Mouse (Mus musculus): ENCODE data around the gene Asb2.

Gene Asb2

DNA sequence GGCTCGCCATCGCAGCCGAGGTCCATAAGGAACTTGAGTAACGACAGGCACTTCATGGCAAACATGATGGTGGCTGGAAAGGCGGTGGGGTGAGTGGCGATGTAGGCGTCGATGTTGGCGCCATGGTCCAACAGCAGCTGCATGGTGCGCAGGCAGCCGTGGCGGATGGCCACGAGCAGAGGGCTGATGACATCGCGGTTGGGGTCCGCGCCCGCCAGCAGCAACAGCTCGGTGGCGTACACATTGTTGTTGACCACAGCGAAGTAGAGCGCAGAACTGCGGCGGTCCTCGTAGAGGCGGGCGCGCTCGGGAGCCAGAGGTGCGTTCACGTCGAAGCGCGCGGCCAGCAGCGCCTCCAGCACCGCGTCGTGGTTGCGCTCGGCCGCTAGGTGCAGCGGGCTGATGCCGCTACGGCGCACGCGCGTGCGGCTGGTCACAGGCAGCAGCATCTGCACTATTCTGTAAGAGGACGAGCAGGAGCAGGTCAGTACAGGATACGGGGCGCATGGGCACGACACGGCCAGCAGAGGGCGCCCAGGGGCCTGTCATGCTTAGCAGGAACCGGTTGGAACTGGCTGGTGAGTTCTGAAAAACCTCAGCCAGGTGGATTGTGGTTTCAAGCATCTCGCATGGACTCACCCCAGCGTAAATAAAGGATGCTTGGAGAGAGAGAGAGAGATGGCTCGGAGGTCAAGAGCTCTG is 30.5 kb downstream of the Asb2 start:
- DNase-seq (ENCODE audit: low spot score in 2 of 2): peak; percentile 83 to 87

DNA sequence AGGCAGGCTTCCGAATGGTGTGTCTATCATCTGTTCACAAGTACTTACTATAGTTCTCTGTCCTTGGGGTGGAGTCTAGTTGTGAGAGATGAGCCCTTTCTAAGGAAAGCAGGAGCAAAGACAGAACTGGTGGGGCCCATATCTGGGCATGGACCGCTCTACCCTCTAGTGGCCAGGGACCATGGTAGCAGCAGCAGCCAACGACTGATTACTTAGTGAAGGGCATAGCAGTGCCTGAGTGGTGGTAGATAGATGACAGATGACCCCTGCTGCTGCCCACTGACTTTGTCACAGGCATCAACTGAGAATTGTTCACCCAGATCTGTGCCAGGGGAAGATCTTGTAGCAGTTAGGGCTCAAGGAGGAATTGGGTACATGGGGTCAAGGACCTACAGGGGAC is 33.0 kb downstream of the Asb2 start:
- no peak for DNase-seq (ENCODE audit: low spot score in 2 of 2)

DNA sequence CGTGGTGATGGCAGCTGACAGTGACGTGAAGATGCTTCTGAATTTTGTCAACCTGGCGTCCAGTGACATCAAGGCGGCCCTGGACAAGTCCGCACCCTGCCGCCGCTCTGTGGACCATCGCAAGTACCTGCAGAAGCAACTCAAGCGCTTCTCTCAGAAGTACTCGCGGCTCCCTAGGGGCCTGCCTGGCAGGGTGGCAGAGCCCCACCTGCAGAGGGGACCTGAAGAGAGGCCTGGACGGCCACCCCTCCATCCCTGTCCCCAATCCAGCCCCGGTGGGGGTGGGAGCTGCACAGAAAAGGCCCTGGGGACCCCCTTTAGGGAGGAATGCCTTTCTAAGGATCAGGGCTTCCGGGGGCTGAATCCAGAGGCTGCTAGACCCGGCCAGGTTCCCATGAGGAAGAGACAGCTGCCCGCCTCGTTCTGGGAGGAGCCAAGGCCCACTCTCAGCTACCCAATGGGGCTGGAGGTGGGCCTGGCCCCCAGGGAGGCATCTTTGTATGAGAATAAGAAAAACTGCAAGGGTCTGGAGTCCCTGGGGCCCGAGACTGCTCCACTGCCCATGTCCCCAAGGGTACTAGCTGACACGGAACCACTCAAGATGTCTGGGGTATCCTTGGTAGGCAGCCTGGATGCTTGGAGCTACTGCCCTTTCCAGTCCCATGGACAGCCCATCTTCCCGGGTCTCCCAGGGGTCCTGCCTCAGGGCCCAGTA is 39.8 kb downstream of the Asb2 start:
- no peak for DNase-seq (ENCODE audit: low spot score in 2 of 2)

DNA sequence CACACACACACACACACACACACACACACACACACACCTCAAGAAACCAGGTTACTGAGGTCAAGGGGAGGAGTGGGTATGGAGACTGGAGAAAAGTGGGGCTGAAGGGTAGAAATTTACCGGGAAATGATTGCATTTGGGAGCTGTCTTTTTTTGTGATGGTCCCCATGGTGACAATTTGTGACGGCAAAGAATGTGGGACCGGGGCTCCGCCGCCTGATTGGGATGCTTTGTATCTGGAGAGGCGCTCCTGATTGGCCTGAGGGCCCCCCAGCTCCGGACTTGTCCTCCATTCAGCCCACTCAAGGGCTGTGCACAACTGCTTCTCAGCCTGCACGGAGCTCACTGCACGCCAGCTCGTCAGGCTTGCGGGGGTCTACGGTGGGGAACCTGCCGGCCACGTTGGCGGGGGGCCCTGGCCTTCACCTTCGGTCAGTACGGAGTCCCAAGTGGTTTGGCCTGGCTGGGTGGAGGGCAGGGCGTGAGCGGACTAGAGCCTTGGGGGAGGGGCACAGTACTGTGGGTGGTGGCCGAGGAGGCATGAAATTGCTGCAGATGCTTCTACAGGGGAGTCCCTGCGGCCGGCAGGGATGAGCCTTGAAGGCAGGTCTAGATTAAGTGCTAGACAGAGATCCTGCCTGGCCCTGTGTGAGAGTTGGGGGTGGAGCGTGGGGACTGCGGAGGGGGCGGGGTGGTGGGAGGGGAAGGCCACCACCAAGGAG is 41.0 kb downstream of the Asb2 start:
- no peak for DNase-seq (ENCODE audit: low spot score in 2 of 2)

DNA sequence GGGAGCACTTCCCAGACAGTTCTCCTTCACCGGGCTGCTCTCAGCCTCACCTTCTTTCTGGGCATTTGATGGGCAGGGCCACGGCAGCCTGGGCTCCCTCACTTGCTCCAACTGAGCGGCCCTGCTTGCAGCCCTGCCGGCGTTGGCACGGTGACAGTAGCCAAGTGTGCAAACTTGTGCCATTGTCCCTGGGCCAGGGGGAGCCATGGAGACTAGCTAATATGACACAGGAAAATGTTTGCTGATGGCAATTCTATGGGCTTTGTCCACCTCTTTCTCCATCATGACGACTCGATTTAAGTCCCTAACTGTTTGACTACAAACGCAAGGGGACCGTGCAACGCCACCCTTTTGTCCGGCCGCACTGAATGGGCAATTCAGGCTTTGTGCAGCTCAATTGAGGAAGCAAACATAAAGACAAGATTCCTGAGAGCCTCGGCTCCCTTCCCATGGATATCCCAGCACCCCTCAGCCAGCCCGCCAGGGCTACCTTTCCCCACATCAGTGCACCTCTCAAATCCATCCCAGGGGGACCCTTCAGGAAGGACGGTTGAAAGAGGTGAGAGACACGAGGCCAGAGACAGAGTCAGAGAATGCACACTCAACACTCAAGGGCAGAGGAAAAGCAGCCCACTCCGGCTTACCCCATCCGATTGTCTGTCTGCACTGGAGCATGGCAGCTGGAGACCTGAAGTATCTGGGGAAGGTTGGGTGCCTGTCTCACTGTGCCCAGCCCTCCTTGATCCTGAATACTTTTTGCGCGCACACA is 41.7 kb downstream of the Asb2 start:
- DNase-seq (ENCODE audit: low spot score in 2 of 2): no peak

DNA sequence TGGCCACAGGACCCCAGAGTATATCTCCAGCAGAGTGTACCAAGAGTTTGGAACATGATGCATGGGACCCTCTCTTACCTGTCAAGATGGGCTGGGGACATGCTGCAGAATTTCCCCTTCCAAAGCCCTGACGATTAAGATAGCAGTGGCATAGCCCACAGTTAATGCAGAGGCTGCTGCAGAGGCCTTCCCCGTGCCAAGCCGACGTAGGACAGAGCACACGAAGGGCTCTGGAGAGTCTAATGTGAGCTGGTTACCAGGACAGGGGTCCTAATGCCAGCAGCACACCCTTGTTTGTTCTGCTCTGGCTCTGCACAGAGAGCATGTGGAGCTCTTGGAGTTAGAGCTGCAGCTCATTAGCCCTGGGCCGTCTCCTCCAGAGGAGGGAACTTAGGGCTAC is 42.5 kb downstream of the Asb2 start:
- no peak for DNase-seq (ENCODE audit: low spot score in 2 of 2)

DNA sequence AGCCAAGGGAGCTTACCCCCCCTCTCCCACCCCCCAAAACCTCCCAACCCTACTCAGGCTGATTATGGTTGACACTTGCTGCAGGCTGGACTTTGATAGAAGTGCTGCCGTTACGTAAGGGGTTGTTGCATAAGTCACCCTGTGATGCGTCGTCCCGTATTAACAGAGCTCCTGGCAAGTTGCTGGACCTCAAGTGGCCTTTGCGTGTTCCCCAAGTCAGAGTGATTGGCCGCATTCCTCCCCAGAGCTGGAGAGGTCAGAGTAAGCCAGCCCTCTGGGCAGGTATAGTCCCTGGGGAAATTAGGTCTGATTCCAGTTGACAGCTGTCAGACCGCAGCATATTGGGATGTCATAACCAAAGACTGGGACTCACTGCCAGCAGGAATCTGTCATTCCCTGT is 43.9 kb downstream of the Asb2 start:
- no peak for DNase-seq (ENCODE audit: low spot score in 2 of 2)

DNA sequence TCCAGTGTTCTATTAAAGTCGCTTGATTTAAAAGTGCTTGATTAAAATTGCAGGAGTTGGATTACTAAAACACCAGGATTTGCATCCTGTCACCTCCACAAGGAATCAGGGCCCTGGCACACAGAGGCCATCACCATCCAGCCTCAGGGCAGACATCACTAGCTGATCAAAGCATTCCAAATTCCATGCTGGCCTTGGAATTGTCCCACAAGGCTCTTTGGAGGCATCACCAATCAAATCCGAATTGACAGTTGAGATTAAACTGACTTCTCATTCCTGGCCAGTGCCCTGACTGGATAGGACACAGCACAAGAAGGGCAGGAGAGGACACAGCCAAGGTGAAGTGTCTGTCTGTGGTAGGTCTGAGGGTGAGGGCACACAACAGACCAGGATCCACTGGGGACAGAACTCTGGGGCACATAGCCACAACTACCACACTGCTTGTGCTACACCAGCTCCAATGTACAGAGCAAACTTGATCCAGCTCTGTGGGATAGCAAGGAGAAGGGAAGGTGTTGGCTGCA is 45.0 kb downstream of the Asb2 start, which contains the start of gene Fam181a:
Gene Fam181a, plus strand, starts transcription at position 232 of the 524 bp plus-strand sequence.
- DNase-seq (ENCODE audit: low spot score in 2 of 2): no peak

DNA sequence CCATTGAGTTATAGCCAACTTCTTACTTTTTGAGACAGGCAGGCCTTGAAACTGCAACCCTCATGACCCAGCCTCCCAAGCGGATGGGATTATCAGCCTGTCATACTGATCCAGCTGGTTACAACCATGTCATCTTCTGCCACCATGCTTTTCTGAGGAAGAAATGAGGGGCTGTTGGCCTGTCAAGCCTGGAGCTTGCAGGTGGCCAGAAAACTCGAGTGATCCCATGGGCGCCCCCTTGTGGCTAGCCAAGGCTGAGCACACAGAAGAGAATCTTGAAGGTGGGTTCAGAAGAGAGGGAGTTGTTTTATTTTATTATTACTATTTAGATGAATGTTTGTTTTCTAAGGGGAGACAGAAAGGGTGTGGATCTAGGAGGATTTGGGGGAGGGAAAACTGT is 49.1 kb downstream of the Asb2 start:
- DNase-seq (ENCODE audit: low spot score in 2 of 2): no peak

DNA sequence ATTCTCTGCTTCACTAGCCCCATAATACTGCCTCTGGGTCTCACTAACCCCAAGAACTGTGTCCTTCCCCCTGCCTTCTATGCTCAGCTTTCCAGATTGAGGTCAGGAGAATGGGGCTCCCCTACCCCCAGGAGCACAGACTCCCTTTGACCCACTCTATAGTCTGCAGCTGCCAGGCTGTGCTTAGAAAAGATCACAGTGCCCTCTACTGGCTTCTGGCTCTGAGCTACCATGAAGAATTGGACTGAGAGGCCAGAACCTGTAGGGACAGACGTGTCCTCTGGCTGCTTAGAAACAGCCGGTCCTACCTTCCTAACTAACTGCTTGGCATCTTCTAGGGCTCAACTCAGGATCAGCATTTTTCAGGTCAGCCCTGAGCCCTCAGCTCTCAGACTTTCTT is 49.6 kb downstream of the Asb2 start:
- DNase-seq (ENCODE audit: low spot score in 2 of 2): no peak

DNA sequence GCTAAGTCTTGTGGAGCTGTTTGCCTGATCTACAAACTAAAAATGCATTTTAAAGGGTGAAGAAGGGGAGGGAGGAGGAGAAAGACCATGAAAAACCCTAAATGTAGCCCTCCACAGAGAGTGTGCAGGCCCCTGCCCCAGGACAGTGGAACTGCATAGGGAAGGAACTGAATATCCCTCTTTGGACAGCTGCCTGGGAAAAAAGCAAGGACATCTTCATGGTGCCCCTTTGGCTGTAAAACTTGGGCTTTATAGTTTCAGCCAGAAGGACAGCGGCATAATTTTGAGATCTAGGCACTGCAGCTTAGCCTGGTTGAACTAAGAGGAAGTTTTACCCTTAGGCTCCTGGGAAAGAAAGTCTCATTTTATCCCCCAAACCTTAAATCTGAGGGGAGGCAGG is 52.8 kb downstream of the Asb2 start:
- no peak for DNase-seq (ENCODE audit: low spot score in 2 of 2)

DNA sequence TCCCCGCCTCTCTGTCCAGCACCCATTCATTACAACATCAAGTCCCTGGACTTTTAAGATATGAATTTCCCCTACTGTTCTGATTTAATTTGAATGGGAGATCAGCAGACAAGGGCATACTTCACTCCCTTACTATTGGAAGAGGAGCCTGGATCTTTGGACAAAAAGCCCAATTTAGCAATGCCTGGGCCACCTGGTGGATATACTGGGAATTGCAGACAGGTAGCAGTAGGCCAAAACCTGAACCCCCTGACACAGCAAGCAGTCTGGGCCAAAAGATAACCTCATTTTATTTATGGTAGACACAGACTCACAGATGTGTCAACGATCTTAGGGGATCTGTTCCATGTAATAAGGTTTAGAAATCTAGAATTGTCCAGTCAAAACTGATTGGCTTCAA is 54.2 kb downstream of the Asb2 start:
- DNase-seq (ENCODE audit: low spot score in 2 of 2): no peak

DNA sequence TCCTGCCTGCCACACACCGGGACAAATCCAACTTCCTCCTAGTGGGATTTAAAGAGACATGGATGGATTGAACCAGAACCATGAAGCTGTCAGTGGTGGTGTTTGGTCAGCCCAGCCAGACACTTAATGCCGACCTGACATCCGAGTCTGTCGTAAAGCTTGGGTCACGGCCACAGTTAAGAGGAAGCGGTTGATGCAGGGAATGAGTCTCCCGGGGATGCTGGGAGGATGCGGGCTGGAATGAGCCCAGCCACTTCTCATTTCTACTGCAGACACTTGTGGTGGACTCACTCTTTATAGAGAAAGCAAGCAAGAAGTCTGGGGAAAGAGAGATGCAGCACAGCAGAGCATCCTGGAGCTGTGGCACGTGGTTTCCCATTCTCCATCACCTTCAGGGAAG is 55.3 kb downstream of the Asb2 start:
- DNase-seq (ENCODE audit: low spot score in 2 of 2): no peak

DNA sequence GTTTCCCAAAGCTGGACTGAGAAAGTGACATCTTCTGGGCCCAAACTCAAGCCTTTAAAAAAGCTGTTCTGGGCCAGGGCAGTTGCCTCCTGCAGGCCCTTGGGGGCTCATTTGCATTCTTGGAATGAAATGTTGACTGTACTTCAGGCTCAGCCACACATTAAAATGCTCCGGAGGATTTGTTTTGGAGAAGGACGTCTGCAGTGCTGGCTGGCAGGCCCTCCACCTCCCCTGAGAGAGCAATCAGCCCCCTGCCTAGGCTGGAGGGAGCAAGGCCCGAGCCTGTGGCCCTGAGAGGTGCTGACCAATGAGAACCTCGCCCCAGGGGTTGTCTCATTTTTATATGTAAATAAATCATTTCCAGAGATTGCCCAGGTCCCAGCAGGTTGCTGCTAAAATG is 59.5 kb downstream of the Asb2 start:
- DNase-seq (ENCODE audit: low spot score in 2 of 2): no peak

DNA sequence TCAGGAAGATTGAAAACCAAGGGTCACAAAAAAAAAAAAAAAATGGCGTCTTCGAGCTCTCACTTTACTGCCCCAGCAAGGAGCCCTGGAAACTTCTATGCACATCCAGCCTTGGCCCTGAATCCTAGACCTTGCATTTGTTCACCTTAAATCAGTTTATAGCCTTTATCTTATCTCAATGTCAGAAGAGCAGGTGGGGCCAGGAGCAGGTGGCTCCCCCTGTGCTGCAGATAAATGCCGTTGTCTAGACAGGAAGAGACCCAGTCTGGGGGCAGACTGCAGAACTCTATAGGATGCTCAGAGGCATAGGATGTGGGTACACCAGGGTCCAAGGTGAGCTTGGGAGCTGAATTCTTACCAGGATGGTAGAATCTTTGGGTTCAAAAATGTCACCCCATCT is 63.4 kb downstream of the Asb2 start:
- no peak for DNase-seq (ENCODE audit: low spot score in 2 of 2)

DNA sequence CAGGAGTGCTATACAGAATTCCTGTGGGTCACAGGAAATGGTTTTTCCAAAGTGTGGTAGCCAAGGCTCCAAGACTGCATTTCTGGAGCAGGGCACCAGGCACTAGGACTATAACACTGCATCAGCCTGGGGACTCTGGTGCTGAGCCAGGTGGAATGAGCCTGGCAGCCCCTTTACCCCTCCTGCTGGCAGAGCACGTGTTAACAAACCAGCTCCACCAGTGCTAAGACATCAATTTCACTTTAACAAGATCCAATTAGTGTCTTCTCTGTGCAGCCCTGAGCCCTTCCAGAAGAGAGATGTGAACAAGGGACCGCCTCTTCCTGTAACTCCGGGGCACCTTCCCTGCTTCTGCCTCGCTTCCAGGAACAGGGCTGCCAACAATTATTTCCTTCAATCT is 68.5 kb downstream of the Asb2 start:
- DNase-seq (ENCODE audit: low spot score in 2 of 2): no peak

DNA sequence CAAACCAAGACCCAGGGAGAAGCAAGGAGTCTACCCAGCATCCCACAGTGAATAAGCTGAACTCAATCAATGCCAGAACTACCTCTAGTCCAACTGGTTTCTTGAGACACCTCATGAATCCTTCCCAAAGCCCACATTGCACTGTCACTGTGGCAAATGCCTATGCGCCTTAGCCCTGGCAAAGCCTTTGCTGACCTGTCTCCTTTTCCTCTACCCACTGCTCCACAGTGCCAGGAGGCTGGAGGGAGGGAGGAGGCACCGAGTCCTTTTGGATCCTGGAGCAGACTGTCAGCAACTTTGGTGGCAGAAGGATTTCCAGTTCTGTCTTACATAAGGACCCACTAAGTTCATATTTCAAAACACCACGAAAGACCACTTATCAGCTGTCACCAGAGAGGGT is 72.4 kb downstream of the Asb2 start:
- no peak for DNase-seq (ENCODE audit: low spot score in 2 of 2)

DNA sequence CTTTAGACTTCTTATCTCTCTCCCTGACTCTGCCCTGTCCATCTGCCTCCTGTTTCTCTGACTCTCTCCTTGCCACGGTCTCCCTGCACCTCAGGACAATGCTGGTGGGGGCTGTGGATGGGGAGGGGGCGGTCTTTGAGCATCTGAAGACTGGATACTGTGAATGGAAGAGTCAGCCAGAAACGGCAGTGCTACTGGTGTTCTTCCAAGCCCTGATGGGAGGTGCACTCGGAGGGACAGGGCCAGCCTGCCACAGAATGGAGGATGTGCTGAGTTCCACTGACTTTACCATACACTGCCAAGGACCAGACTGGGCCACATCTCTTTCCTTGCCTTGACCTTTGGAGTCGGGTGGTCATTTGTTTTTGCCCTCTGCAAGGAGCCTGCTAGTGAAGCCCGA is 72.9 kb downstream of the Asb2 start:
- no peak for DNase-seq (ENCODE audit: low spot score in 2 of 2)

DNA sequence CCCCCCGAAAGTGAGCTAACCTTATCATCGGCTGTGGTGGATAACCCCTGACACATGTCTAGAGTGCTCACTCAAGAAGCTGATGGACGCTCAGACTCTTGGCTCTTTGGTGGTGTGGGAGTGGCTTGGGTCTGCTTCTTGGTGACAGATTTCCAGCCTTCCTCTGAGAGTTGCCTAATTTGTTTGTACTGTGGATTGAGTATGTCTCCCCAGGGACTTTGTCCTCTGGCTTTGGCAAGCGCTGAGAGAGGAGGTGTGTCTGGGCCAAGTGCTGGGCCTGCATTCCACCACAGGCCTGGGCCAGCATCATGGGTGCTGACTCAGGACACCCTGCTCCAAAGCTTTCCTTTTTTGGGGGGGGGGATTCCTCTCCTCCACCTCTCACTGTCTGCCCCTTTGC is 73.9 kb downstream of the Asb2 start:
- DNase-seq (ENCODE audit: low spot score in 2 of 2): no peak

DNA sequence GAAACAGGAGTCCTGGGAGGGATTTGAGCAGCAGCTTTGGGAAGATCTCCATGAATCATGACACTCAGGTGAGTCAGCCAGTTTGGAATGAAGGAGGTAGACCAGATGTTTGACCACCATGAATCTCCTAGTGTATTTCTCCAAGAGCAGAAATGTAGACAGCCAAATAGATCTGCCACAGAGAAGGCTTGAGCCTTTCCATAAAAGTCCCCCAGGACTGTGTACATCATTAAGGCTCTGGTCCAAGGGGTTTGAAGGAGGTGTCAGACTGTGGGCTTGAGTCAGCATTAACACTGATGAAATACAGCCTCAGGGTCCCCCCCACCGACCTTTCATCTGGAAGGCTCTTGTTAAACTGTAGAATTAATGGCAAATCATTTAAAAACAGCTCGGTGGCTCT is 74.3 kb downstream of the Asb2 start:
- DNase-seq (ENCODE audit: low spot score in 2 of 2): no peak

DNA sequence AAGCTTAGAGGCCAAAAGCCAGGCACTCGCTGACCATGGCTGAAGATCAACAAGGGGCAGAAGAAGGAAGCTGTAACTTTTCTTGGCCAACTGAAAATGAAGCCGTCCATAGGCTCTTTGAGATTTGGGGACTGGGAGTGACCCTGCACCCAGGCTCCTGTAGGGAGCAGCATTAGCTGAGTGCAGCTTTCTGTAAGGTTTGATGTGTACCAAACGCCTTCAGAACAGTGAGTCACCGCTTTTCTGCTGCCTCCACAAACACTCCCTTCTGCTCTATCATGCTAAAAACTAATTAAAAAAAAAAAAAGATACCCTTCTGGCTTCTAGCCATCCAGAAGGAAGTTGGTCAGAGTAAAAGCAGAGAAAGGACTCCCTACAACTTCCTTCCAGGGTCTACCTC is 79.4 kb downstream of the Asb2 start:
- no peak for DNase-seq (ENCODE audit: low spot score in 2 of 2)

DNA sequence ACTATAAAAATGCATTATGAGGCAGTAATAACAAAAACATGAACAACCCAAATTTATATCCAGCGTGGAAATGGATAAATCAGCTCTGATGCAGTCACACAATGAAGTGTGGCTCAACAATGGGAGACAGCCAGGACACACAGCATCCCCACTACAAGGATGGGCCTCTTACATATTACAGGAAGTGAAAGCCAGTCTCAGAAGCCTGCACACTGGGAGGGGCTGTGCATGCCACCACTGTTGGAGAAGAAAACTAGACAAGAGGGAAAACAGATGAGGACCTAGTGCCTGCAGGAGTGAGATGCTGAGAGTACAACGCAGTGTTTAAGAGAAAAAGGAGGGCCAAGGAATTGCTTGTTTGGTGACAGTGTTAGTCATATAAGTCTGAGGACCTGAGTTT is 82.1 kb downstream of the Asb2 start:
- DNase-seq (ENCODE audit: low spot score in 2 of 2): no peak
